ENCODE assay signal across 9 mouse cellular contexts in genomic region chr19:5108271-5108575, GRCm38 (mm10). TPM values are rescaled to one million over a fixed set of nuclear protein-coding genes. Genes with fewer than 3 reads are reported as not detected.
DNase-seq lines count a peak whose midpoint lies in the region; ATAC-seq and TF ChIP-seq lines count a peak whose summit lies in the region.
"Had no signal": no experiment of that assay in that cellular context is flagged by ENCODE, and none has a peak within 500 bp of the region (broad histone marks: within the 10 kb centered on the region; RNA-seq: fewer than 3 reads in every experiment).

No protein-coding gene starts in this region.

- intact Hi-C loops in gastrocnemius, adult 2 months (cut with DNase I) = no loop called here
- intact Hi-C loops in gastrocnemius, postnatal 14 days (cut with DNase I; ENCODE audit: low total_unique reads) = no loop called here
- intact Hi-C loops in left cerebral cortex, postnatal 14 days (cut with DNase I) = no loop called here

- no peaks in the 10 kb centered on the region for H3K27me3 ChIP-seq in intestine, postnatal 0 days (replicated peaks; ENCODE audit: control insufficient read depth, insufficient read depth, low read length)
- no peaks in the 10 kb centered on the region for H3K27me3 ChIP-seq in lung, postnatal 0 days (replicated peaks; ENCODE audit: insufficient read depth, low read length)

- ATAC-seq in intestine, postnatal 0 days = peak; percentile 40
- peak; percentile 31 for ATAC-seq in lung, postnatal 0 days
- ATAC-seq in megakaryocyte, adult 5-6 weeks (ENCODE audit: poor library complexity, severe bottlenecking) = no peak

- no peak for TF ChIP-seq EP300 in lung, postnatal 0 days (IDR thresholded peaks at IDR 0.05)

- no peak overlapping the region for H3K27ac ChIP-seq in gastrocnemius, adult 2 months
- H3K27ac ChIP-seq in intestine, postnatal 0 days (ENCODE audit: low read depth, low read length) = no peak overlapping the region; the same call in 1 of the 2 replicates
- H3K27ac ChIP-seq in lung, postnatal 0 days (ENCODE audit: low read length) = peak overlapping the region; percentile 43; the same call in 1 of the 2 replicates

- H3K4me1 ChIP-seq in intestine, postnatal 0 days (replicated peaks; ENCODE audit: control insufficient read depth, insufficient read depth, low read length) = 0 out of 2 replicates have a peak, but pooled peaks cover 4% of the 10 kb centered on the region
- H3K4me1 ChIP-seq in lung, postnatal 0 days (ENCODE audit: insufficient read depth, low read depth, low read length) = peaks cover 7% of the 10 kb centered on the region; the same call in 1 of the 2 replicates

- no peak overlapping the region for H3K4me3 ChIP-seq in gastrocnemius, adult 2 months
- no peak overlapping the region for H3K4me3 ChIP-seq in intestine, postnatal 0 days (ENCODE audit: low read depth, low read length)
- no peak overlapping the region for H3K4me3 ChIP-seq in lung, postnatal 0 days (ENCODE audit: low read depth, low read length)
- H3K4me3 ChIP-seq: megakaryocyte, embryonic 14.5 days had no signal

- H3K9me3 ChIP-seq in intestine, postnatal 0 days (ENCODE audit: control insufficient read depth) = no peaks in the 10 kb centered on the region
- H3K9me3 ChIP-seq in lung, postnatal 0 days (ENCODE audit: low read length) = no peaks in the 10 kb centered on the region
- H3K9me3 ChIP-seq: megakaryocyte, embryonic 14.5 days had no signal

- no peak overlapping the region for H3K4me2 ChIP-seq in intestine, postnatal 0 days (replicated peaks; ENCODE audit: low read depth)
- H3K4me2 ChIP-seq in lung, postnatal 0 days (replicated peaks; ENCODE audit: low read depth, low read length) = no peak overlapping the region

- no peak overlapping the region for H3K9ac ChIP-seq in intestine, postnatal 0 days (ENCODE audit: low read depth, low read length)
- H3K9ac ChIP-seq in lung, postnatal 0 days (replicated peaks; ENCODE audit: low read depth) = no peak overlapping the region

- DNase-seq in gastrocnemius, adult 2 months = no peak
- DNase-seq in gastrocnemius, postnatal 14 days = no peak
- DNase-seq in ZHBTc4 (ENCODE audit: low read depth, low spot score) = peak; percentile 78
- peak; percentile 70 for DNase-seq in lung, postnatal 0 days (ENCODE audit: low spot score)
- no peak for DNase-seq in T-cell, adult 2 months (ENCODE audit: low spot score)
- DNase-seq in left cerebral cortex, postnatal 14 days (ENCODE audit: low spot score in 2 of 2) = no peak

- peak; percentile 43; the same call in 1 of the 2 replicates for TF ChIP-seq CTCF in gastrocnemius, adult 2 months (IDR thresholded peaks at IDR 0.05)
- peak; percentile 72 for TF ChIP-seq CTCF in intestine, postnatal 0 days (IDR thresholded peaks at IDR 0.05; ENCODE audit: low read depth)
- peak; percentile 67 for TF ChIP-seq CTCF in lung, postnatal 0 days (IDR thresholded peaks at IDR 0.05)

- H3K36me3 ChIP-seq in intestine, postnatal 0 days (ENCODE audit: control insufficient read depth, insufficient read depth) = peaks cover 56% of the 10 kb centered on the region
- H3K36me3 ChIP-seq in lung, postnatal 0 days (ENCODE audit: insufficient read depth, low read length) = peaks cover 14% of the 10 kb centered on the region; the same call in 1 of the 2 replicates

- WGBS in intestine, postnatal 0 days = 16% methylated on average over 5 of the region's 5 CpGs
- 20% methylated on average over 5 of the region's 5 CpGs for WGBS in lung, postnatal 0 days

RNA-seq across cellular contexts. Expression of gene Rab1b, which starts 1.4 kb away (rescaled TPM):
- total RNA-seq in gastrocnemius, adult 2 months (2021) = 100 to 1,000 TPM; 112 to 128 TPM
- total RNA-seq in gastrocnemius, postnatal 14 days (2021) = 100 to 1,000 TPM; 113 to 119 TPM
- 185 TPM in 2 replicates for polyA plus RNA-seq in intestine, postnatal 0 days (2015; fragmentation: Nextera tagmentation; extraction: Ambion mirVana)
- 228 and 240 TPM in 2 replicates for polyA plus RNA-seq in lung, postnatal 0 days (2015; fragmentation: Nextera tagmentation; extraction: Ambion mirVana)
- total RNA-seq in megakaryocyte, adult 5-6 weeks (2015) = 67.7 and 77.3 TPM in 2 replicates
- total RNA-seq in megakaryocyte, adult 5-6 weeks (2017) = 120 and 127 TPM in 2 replicates
- 100 to 1,000 TPM; 176 to 184 TPM for total RNA-seq in left cerebral cortex, postnatal 14 days (2021)

RNA-seq across cellular contexts. Expression of gene Cnih2, which starts 9.9 kb away (rescaled TPM):
- total RNA-seq in gastrocnemius, adult 2 months (2021) = under 1 TPM in 1 of 2 experiments, not detected in 1; 0.17 TPM
- total RNA-seq in gastrocnemius, postnatal 14 days (2021) = under 1 TPM; 0.14 to 0.40 TPM
- polyA plus RNA-seq in intestine, postnatal 0 days (2015; fragmentation: Nextera tagmentation; extraction: Ambion mirVana) = 5.6 and 5.8 TPM in 2 replicates
- 0.70 and 0.89 TPM in 2 replicates for polyA plus RNA-seq in lung, postnatal 0 days (2015; fragmentation: Nextera tagmentation; extraction: Ambion mirVana)
- total RNA-seq in megakaryocyte, adult 5-6 weeks (2015) = not detected in 2 replicates
- not detected in 2 replicates for total RNA-seq in megakaryocyte, adult 5-6 weeks (2017)
- 100 to 1,000 TPM; 325 to 352 TPM for total RNA-seq in left cerebral cortex, postnatal 14 days (2021)

RNA-seq across cellular contexts. Expression of gene Klc2, which starts 10.1 kb away (rescaled TPM):
- 10 to 100 TPM; 54.7 to 56.9 TPM for total RNA-seq in gastrocnemius, adult 2 months (2021)
- 10 to 100 TPM; 32.1 to 34.3 TPM for total RNA-seq in gastrocnemius, postnatal 14 days (2021)
- 8.0 and 9.1 TPM in 2 replicates for polyA plus RNA-seq in intestine, postnatal 0 days (2015; fragmentation: Nextera tagmentation; extraction: Ambion mirVana)
- 10.1 and 10.8 TPM in 2 replicates for polyA plus RNA-seq in lung, postnatal 0 days (2015; fragmentation: Nextera tagmentation; extraction: Ambion mirVana)
- 2.1 and 3.2 TPM in 2 replicates for total RNA-seq in megakaryocyte, adult 5-6 weeks (2015)
- 2.1 and 4.6 TPM in 2 replicates for total RNA-seq in megakaryocyte, adult 5-6 weeks (2017)
- total RNA-seq in left cerebral cortex, postnatal 14 days (2021) = 100 to 1,000 TPM; 220 to 226 TPM

RNA-seq across cellular contexts. Expression of gene Yif1a, which starts 19.9 kb away (rescaled TPM):
- total RNA-seq in gastrocnemius, adult 2 months (2021) = 10 to 100 TPM; 41.2 to 53.8 TPM
- total RNA-seq in gastrocnemius, postnatal 14 days (2021) = 10 to 100 TPM; 43.8 to 47.3 TPM
- polyA plus RNA-seq in intestine, postnatal 0 days (2015; fragmentation: Nextera tagmentation; extraction: Ambion mirVana) = 182 and 198 TPM in 2 replicates
- 93.3 and 105 TPM in 2 replicates for polyA plus RNA-seq in lung, postnatal 0 days (2015; fragmentation: Nextera tagmentation; extraction: Ambion mirVana)
- total RNA-seq in megakaryocyte, adult 5-6 weeks (2015) = 30.6 and 33.4 TPM in 2 replicates
- total RNA-seq in megakaryocyte, adult 5-6 weeks (2017) = 8.5 and 14.1 TPM in 2 replicates
- 10 to 100 TPM; 24.2 to 27.5 TPM for total RNA-seq in left cerebral cortex, postnatal 14 days (2021)

RNA-seq across cellular contexts. Expression of gene Tmem151a, which starts 22.9 kb away (rescaled TPM):
- total RNA-seq in gastrocnemius, adult 2 months (2021) = not detected
- under 1 TPM; 0.16 to 0.69 TPM for total RNA-seq in gastrocnemius, postnatal 14 days (2021)
- 4.0 TPM in 2 replicates for polyA plus RNA-seq in intestine, postnatal 0 days (2015; fragmentation: Nextera tagmentation; extraction: Ambion mirVana)
- 4.1 and 4.5 TPM in 2 replicates for polyA plus RNA-seq in lung, postnatal 0 days (2015; fragmentation: Nextera tagmentation; extraction: Ambion mirVana)
- total RNA-seq in megakaryocyte, adult 5-6 weeks (2015) = not detected in 2 replicates
- not detected in 2 replicates for total RNA-seq in megakaryocyte, adult 5-6 weeks (2017)
- 100 to 1,000 TPM; 164 to 171 TPM for total RNA-seq in left cerebral cortex, postnatal 14 days (2021)

Comparison
In these comparisons a context has a peak if more than half of its experiments do, and no peak if none do; other contexts are left out.
1. DNase-seq: peak in ZHBTc4 (single experiment) and lung, postnatal 0 days (single experiment); none in gastrocnemius, adult 2 months (single experiment), gastrocnemius, postnatal 14 days (single experiment), T-cell, adult 2 months (single experiment) and left cerebral cortex, postnatal 14 days (0 of 2).
2. RNA of gene Cnih2, which starts 9.9 kb away (total RNA-seq): 325 to 352 TPM in left cerebral cortex, postnatal 14 days; 0.14 to 0.40 TPM in gastrocnemius, postnatal 14 days, 0.17 TPM in gastrocnemius, adult 2 months and not detected in megakaryocyte, adult 5-6 weeks; every median in the first group is over 100 times any median in the second.
3. RNA of gene Klc2, which starts 10.1 kb away (total RNA-seq): 220 to 226 TPM in left cerebral cortex, postnatal 14 days, 54.7 to 56.9 TPM in gastrocnemius, adult 2 months and 32.1 to 34.3 TPM in gastrocnemius, postnatal 14 days; 2.1 to 4.6 TPM in megakaryocyte, adult 5-6 weeks; every median in the first group is over 4 times any median in the second.
4. Peak in every context shown above with its lines, with median percentiles within 50 percentile points of each other: CTCF ChIP-seq.